Mouse (Mus musculus) left cerebral cortex, postnatal 14 days (tissue): Measurements from ENCODE around the gene Cd320. TPM values are rescaled to one million over a fixed set of nuclear protein-coding genes. Genes with fewer than 3 reads are reported as not detected.
"Not testable (repeated sequence)": the region's sequence is repeated elsewhere in the genome, so short reads cannot be mapped to it uniquely, and the experiment has no call there.

Experiments
- DNase-seq, 2 experiments: peaks; one replicate each; pipeline ENCODE4 v3.0.0; 2021 to 2022; ENCODE audit warnings: low spot score in 2 of 2, mixed read lengths in 1 of 2
- intact Hi-C: fragments of 180-260 bp; cut with DNase I; formaldehyde crosslinking; loops from one replicate; pipeline ENCODE4 v1.15.1; 2025
- total RNA-seq, 2 experiments: library from RNA; stranded (reverse); gene quantifications; 2 replicates each; pipeline ENCODE4 v1.2.3; 2021

The Cd320 gene
- total RNA-seq, 2 experiments from 2014 or later: 29.3 to 31.9 TPM

- intact Hi-C loops, DNase-seq: not testable (repeated sequence)
Measured at GRCm38 (mm10) chr17:33823171-33823570, 19.7 kb upstream of the Cd320 start.

GRCm38 (mm10) chr17:33824084-33824996, 18.6 kb upstream of the Cd320 start, which contains the start of the genes Rps28 and Ndufa7:
Gene Rps28 (minus strand): TSS chr17:33824562.
Gene Ndufa7 (plus strand): TSS chr17:33824572.
- intact Hi-C loops: no loop called here
- DNase-seq: peak; percentile 98 to 99

- DNase-seq, intact Hi-C loops: not testable (repeated sequence)
Measured at GRCm38 (mm10) chr17:33824997-33825330, 17.9 kb upstream of the Cd320 start.

- DNase-seq: no peak
- intact Hi-C loops: no loop called here
Measured at GRCm38 (mm10) chr17:33825462-33825861, 17.4 kb upstream of the Cd320 start.

- intact Hi-C loops: no loop called here
- peak; percentile 78 to 79 for DNase-seq
Measured at GRCm38 (mm10) chr17:33826850-33827249, 16.0 kb upstream of the Cd320 start.

- no peak for DNase-seq
- intact Hi-C loops: no loop called here
Measured at GRCm38 (mm10) chr17:33828892-33829291, 14.0 kb upstream of the Cd320 start.

- intact Hi-C loops: no loop called here
- DNase-seq: no peak
Measured at GRCm38 (mm10) chr17:33829561-33829960, 13.3 kb upstream of the Cd320 start.

GRCm38 (mm10) chr17:33844196-33844595, 1.3 kb downstream of the Cd320 start:
- intact Hi-C loops: no loop called here
- no peak for DNase-seq

GRCm38 (mm10) chr17:33848139-33848538, 5.2 kb downstream of the Cd320 start:
- no peak for DNase-seq
- intact Hi-C loops: no loop called here

- no peak for DNase-seq
- intact Hi-C loops: no loop called here
Measured at GRCm38 (mm10) chr17:33851331-33851730, 8.4 kb downstream of the Cd320 start.

GRCm38 (mm10) chr17:33857816-33858215, 14.9 kb downstream of the Cd320 start:
- intact Hi-C loops: no loop called here
- no peak for DNase-seq

- intact Hi-C loops: no loop called here
- DNase-seq: peak; percentile 82 to 93
Measured at GRCm38 (mm10) chr17:33865330-33866030, 22.6 kb downstream of the Cd320 start.

- DNase-seq, intact Hi-C loops: not testable (repeated sequence)
Measured at GRCm38 (mm10) chr17:33873537-33873936, 30.6 kb downstream of the Cd320 start, which contains the start of gene Gm7029. Gene Gm7029 (plus strand): TSS chr17:33873837.

GRCm38 (mm10) chr17:33874411-33874810, 31.5 kb downstream of the Cd320 start:
- intact Hi-C loops: no loop called here
- DNase-seq: no peak

- DNase-seq, intact Hi-C loops: not testable (repeated sequence)
Measured at GRCm38 (mm10) chr17:33875797-33876196, 32.9 kb downstream of the Cd320 start.

GRCm38 (mm10) chr17:33884320-33884719, 41.4 kb downstream of the Cd320 start:
- intact Hi-C loops, DNase-seq: not testable (repeated sequence)

GRCm38 (mm10) chr17:33887802-33888201, 44.9 kb downstream of the Cd320 start:
- DNase-seq, intact Hi-C loops: not testable (repeated sequence)

- DNase-seq, intact Hi-C loops: not testable (repeated sequence)
Measured at GRCm38 (mm10) chr17:33888230-33888629, 45.3 kb downstream of the Cd320 start.

- DNase-seq, intact Hi-C loops: not testable (repeated sequence)
Measured at GRCm38 (mm10) chr17:33889941-33890532, 47.1 kb downstream of the Cd320 start.

- intact Hi-C loops: no loop called here
- DNase-seq: peak; percentile 100
Measured at GRCm38 (mm10) chr17:33890533-33891059, 47.7 kb downstream of the Cd320 start, which contains the start of gene Kifc1. Gene Kifc1 (minus strand): TSS chr17:33890661.
